Mouse (Mus musculus) midbrain, embryonic 11.5 days (tissue): ENCODE results near the gene Upk1b. TPM values are rescaled to one million over a fixed set of nuclear protein-coding genes. Genes with fewer than 3 reads are reported as not detected.

Experiments
- ATAC-seq: fragments of 200-750 bp; cut with Nextera tagmentation; 2 replicates; pipeline ENCODE4 v1.8.0; 2017; ENCODE audit warnings: moderate TSS enrichment, moderate library complexity; ENCODE audit not compliant: low FRiP score
- DNase-seq: peaks from one replicate; pipeline ENCODE4 v3.0.0; 2015; ENCODE audit warnings: low spot score; ENCODE audit errors: missing footprints
- H3K27ac ChIP-seq: fragments of 300-500 bp; sonication (generic); 2 replicates; pipeline ENCODE4 v1.5.1; 2014; ENCODE audit warnings: low read depth, low read length
- H3K27me3 ChIP-seq: fragments of 300-500 bp; sonication (generic); 2 replicates; pipeline ENCODE4 v1.6.1; 2014; ENCODE audit warnings: mild to moderate bottlenecking, low read length, moderate library complexity, mixed read lengths; ENCODE audit not compliant: control insufficient read depth, insufficient read depth
- H3K36me3 ChIP-seq: fragments of 300-500 bp; sonication (generic); 2 replicates; pipeline ENCODE4 v1.6.1; 2014; ENCODE audit warnings: mild to moderate bottlenecking, low read length, moderate library complexity, mixed read lengths; ENCODE audit not compliant: control insufficient read depth, insufficient read depth
- H3K4me1 ChIP-seq: fragments of 300-500 bp; sonication (generic); 2 replicates; pipeline ENCODE4 v1.6.1; 2014; ENCODE audit warnings: low read length; ENCODE audit not compliant: control insufficient read depth, insufficient read depth
- H3K4me2 ChIP-seq: fragments of 300-500 bp; sonication (generic); 2 replicates; pipeline ENCODE4 v1.6.1; 2014; ENCODE audit warnings: mild to moderate bottlenecking, moderate library complexity
- H3K4me3 ChIP-seq: fragments of 300-500 bp; sonication (generic); 2 replicates; pipeline ENCODE4 v1.5.1; 2014; ENCODE audit warnings: low read depth, low read length
- H3K9ac ChIP-seq: fragments of 300-500 bp; sonication (generic); 2 replicates; pipeline ENCODE4 v1.6.1; 2014; ENCODE audit warnings: low read length
- H3K9me3 ChIP-seq: fragments of 300-500 bp; sonication (generic); 2 replicates; pipeline ENCODE4 v1.6.1; 2016; ENCODE audit warnings: low read length; ENCODE audit not compliant: control insufficient read depth
- WGBS: fragments of 180-500 bp; shearing (Covaris S2); extraction: QIAGEN DNeasy Blood & Tissue Kit; methylation state at CpG from one replicate; pipeline ENCODE4 v1.1.7; 2014; 5-methylcytosine and 5-hydroxymethylcytosine counted together
- polyA plus RNA-seq: library from polyadenylated mRNA; unstranded; fragments of >200 nt; fragmentation: Nextera tagmentation; extraction: Ambion mirVana; gene quantifications from 2 replicates; pipeline ENCODE4 v1.2.1, GENCODE M21; 2014

Upk1b gene
- polyA plus RNA-seq, 1 experiment from 2014 or later = 1.6 TPM

DNA sequence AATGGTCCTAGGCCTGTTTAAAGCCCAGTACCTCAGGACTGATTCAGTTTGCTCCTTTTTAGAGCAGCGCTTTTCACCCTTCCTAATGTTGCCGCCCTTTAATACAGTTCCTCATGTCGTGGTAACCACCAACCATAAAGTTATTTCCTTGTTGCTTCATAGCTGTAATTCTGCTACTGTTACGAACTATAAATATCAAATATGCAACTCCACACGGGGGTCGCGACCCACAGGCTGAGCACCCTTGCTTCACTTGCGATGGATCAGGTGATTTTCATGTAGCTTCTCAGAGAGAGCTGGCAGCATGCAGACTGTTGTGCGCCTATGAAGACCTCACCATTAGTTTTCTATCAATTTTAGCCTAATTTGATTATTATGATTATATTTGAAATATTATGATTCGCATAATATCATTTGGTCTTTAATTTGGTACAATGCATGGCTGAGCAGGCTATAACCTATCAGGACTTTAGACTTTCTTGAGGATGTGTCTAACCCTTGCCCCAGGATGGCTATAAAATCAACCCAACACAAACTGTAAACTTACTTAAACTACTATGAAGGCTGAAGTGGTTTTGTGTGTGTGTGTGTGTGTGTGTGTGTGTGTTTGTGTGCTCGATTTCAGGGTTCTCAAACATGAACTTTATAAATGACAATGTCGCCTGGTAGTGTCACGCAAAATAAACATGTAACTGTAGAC lies 58.8 kb downstream of the Upk1b start:
- no peaks in the 10 kb centered on the region for H3K4me1 ChIP-seq
- peak overlapping the region; percentile 94 for H3K4me2 ChIP-seq
- WGBS = 86% methylated on average over 13 of the region's 13 CpGs
- H3K9me3 ChIP-seq = no peaks in the 10 kb centered on the region
- no peaks in the 10 kb centered on the region for H3K36me3 ChIP-seq
- H3K9ac ChIP-seq = no peak overlapping the region; the same call in 1 of the 2 replicates
- H3K4me3 ChIP-seq = peak overlapping the region; percentile 76
- no peak for DNase-seq
- H3K27ac ChIP-seq = no peak overlapping the region
- H3K27me3 ChIP-seq = no peaks in the 10 kb centered on the region
- no peak for ATAC-seq

GRCm38 (mm10) chr16:38730921-38731320 lies 69.2 kb downstream of the Upk1b start:
- ATAC-seq = no peak
- WGBS = 71% methylated on average over 8 of the region's 8 CpGs

GRCm38 (mm10) chr16:38729610-38730288 lies 70.4 kb downstream of the Upk1b start:
- Histone ChIP-seq H3K4me3 (no peak overlapping the region), H3K4me2 (no peak overlapping the region), H3K4me1 (no peaks in the 10 kb centered on the region), H3K9me3 (no peaks in the 10 kb centered on the region), H3K27me3 (no peaks in the 10 kb centered on the region), H3K27ac (no peak overlapping the region), H3K9ac (no peak overlapping the region), H3K36me3 (no peaks in the 10 kb centered on the region)
- DNase-seq (no peak), ATAC-seq (no peak)
- WGBS = 71% methylated on average over 15 of the region's 15 CpGs

More at GRCm38 (mm10) chr16:38730921-38731320, 69.2 kb downstream of the Upk1b start:
- no peak overlapping the region for H3K4me3 ChIP-seq
- H3K9ac ChIP-seq = no peak overlapping the region
- no peak overlapping the region for H3K4me2 ChIP-seq
- H3K27me3 ChIP-seq = no peaks in the 10 kb centered on the region
- H3K36me3 ChIP-seq = no peaks in the 10 kb centered on the region
- H3K9me3 ChIP-seq = no peaks in the 10 kb centered on the region
- no peaks in the 10 kb centered on the region for H3K4me1 ChIP-seq
- DNase-seq = no peak
- no peak overlapping the region for H3K27ac ChIP-seq

DNA sequence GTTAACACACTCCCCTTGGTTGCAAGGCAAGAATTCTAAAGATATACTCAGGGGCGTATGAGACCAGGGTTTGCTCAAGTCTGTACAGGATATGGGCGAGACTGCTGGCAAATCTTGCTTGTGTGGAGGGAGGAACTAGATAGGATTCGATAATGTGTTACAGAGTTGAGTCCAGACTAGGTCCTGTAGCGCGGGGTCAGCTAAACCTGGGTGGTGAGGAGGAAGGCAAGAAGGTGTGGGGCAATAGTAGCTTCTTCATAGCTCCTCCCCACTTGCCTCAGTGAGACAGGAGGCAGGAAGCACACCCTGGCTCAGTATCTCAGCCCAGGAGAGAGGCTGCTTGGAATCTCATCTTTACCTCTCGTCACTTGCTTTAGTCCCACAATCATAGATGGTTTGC lies 71.0 kb downstream of the Upk1b start:
- Histone ChIP-seq H3K4me3 (no peak overlapping the region), H3K4me1 (no peaks in the 10 kb centered on the region), H3K27me3 (no peaks in the 10 kb centered on the region), H3K9me3 (no peaks in the 10 kb centered on the region), H3K27ac (no peak overlapping the region), H3K9ac (no peak overlapping the region), H3K36me3 (no peaks in the 10 kb centered on the region), H3K4me2 (no peak overlapping the region)
- DNase-seq (no peak), ATAC-seq (no peak)
- 86% methylated on average over 6 of the region's 6 CpGs for WGBS

DNA sequence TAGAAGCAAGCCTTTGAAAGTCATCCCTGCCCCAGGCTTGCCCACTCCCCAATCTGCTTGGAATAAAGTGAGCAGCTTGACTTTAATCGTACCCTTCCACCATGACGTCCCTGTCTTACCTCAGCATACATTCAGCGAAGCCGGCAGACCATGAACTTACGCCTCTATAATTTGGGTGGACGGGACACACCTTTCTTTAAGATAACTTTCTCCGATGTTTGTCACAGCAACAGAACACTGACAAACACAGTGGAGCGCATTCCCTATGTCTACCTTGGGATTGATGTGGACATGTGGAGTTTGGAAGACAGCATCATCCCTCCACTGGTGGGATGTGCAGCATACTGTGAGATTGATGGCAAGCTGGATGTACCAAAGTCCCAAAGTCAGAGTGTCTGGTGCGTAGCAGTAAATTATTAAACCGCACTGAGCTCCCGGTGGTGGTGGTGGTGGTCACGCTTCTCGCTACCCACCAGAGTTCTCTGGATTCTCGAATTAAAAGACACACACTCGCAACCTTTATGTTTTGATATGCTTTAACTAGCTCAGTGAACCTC lies 71.5 kb downstream of the Upk1b start:
- 91% methylated on average over 15 of the region's 15 CpGs for WGBS
- no peak overlapping the region for H3K9ac ChIP-seq
- H3K27me3 ChIP-seq = no peaks in the 10 kb centered on the region
- H3K4me1 ChIP-seq = no peaks in the 10 kb centered on the region
- H3K27ac ChIP-seq = no peak overlapping the region
- H3K4me3 ChIP-seq = no peak overlapping the region
- DNase-seq = no peak
- no peak for ATAC-seq
- no peaks in the 10 kb centered on the region for H3K36me3 ChIP-seq
- H3K9me3 ChIP-seq = no peaks in the 10 kb centered on the region
- no peak overlapping the region for H3K4me2 ChIP-seq

GRCm38 (mm10) chr16:38724974-38725373 lies 75.2 kb downstream of the Upk1b start:
- H3K4me1 ChIP-seq = no peaks in the 10 kb centered on the region
- no peaks in the 10 kb centered on the region for H3K27me3 ChIP-seq
- ATAC-seq (no peak), DNase-seq (no peak)
- H3K36me3 ChIP-seq = no peaks in the 10 kb centered on the region
- H3K9me3 ChIP-seq = no peaks in the 10 kb centered on the region
- H3K4me2 ChIP-seq = no peak overlapping the region
- H3K27ac ChIP-seq = no peak overlapping the region
- H3K9ac ChIP-seq = no peak overlapping the region
- 79% methylated on average over 13 of the region's 13 CpGs for WGBS
- no peak overlapping the region for H3K4me3 ChIP-seq

- no peaks in the 10 kb centered on the region for H3K4me1 ChIP-seq
- H3K9ac ChIP-seq = no peak overlapping the region
- no peaks in the 10 kb centered on the region for H3K27me3 ChIP-seq
- no peak overlapping the region for H3K4me2 ChIP-seq
- H3K36me3 ChIP-seq = no peaks in the 10 kb centered on the region
- ATAC-seq (no peak), DNase-seq (no peak)
- H3K27ac ChIP-seq = no peak overlapping the region
- WGBS = 87% methylated on average over 8 of the region's 8 CpGs
- no peaks in the 10 kb centered on the region for H3K9me3 ChIP-seq
- no peak overlapping the region for H3K4me3 ChIP-seq
Measured at GRCm38 (mm10) chr16:38724256-38724655, 75.9 kb downstream of the Upk1b start.

Other genes starting within 250 kb of the Upk1b start
- gene Tmem39a, start 241.6 kb downstream of the Upk1b start, polyA plus RNA-seq = 79.4 and 80.5 TPM in 2 replicates
- gene Arhgap31, start 87.1 kb downstream of the Upk1b start, polyA plus RNA-seq = 7.1 and 8.4 TPM in 2 replicates
- 26.4 and 29.9 TPM in 2 replicates for gene B4galt4, start 58.1 kb downstream of the Upk1b start, polyA plus RNA-seq
- gene 4930435E12Rik, start 28.4 kb upstream of the Upk1b start, polyA plus RNA-seq = not detected in 2 replicates
- gene Igsf11, start 92.3 kb upstream of the Upk1b start, polyA plus RNA-seq = 2.0 and 2.1 TPM in 2 replicates